Mouse (Mus musculus) large intestine, adult 2 months (tissue): ENCODE measurements around the gene Dnah2. TPM values are rescaled to one million over a fixed set of nuclear protein-coding genes. Genes with fewer than 3 reads are reported as not detected.

Experiments
- DNase-seq: peaks from one replicate; pipeline ENCODE4 v3.0.0-alpha.2; 2012; ENCODE audit warnings: low read depth, low spot score
- WGBS: fragments of 180-500 bp; shearing (Covaris S2); methylation state at CpG from one replicate; pipeline ENCODE4 v1.1.7; 2018; 5-methylcytosine and 5-hydroxymethylcytosine counted together
- polyA plus RNA-seq: library from polyadenylated mRNA; depleted of rRNA; stranded (reverse); fragments of >200 nt; gene quantifications from 2 replicates; pipeline ENCODE4 v1.2.3, GENCODE M21; 2012; rRNA removed

Gene Dnah2
- 0.12 and 0.29 TPM in 2 replicates for polyA plus RNA-seq

GRCm38 (mm10) chr11:69549060-69549656, at the start of gene Dnah2:
TSS of gene Dnah2 (minus strand) at chr11:69549110.
- 52% methylated on average over 12 of the region's 12 CpGs for WGBS
- DNase-seq: no peak

GRCm38 (mm10) chr11:69594853-69595252, 45.9 kb upstream of the Dnah2 start:
- DNase-seq: no peak
- 92% methylated on average over 6 of the region's 6 CpGs for WGBS

- WGBS: 76% methylated on average over 4 of the region's 4 CpGs
- DNase-seq: no peak
Observed at GRCm38 (mm10) chr11:69592799-69593198, 43.9 kb upstream of the Dnah2 start.

GRCm38 (mm10) chr11:69591899-69592637, 43.2 kb upstream of the Dnah2 start:
- DNase-seq: no peak
- 72% methylated on average over 7 of the region's 7 CpGs for WGBS

- no peak for DNase-seq
- 92% methylated on average over 3 of the region's 3 CpGs for WGBS
Observed at GRCm38 (mm10) chr11:69591424-69591823, 42.5 kb upstream of the Dnah2 start.

- WGBS: 92% methylated on average over 8 of the region's 8 CpGs
- DNase-seq: no peak
Observed at GRCm38 (mm10) chr11:69590622-69591021, 41.7 kb upstream of the Dnah2 start.

- WGBS: 93% methylated on average over 22 of the region's 22 CpGs
- no peak for DNase-seq
Observed at GRCm38 (mm10) chr11:69589207-69589834, 40.4 kb upstream of the Dnah2 start.

- no peak for DNase-seq
- WGBS: 73% methylated on average over 7 of the region's 7 CpGs
Observed at GRCm38 (mm10) chr11:69585718-69586325, 36.9 kb upstream of the Dnah2 start.

- WGBS: 90% methylated on average over 13 of the region's 13 CpGs
- no peak for DNase-seq
Observed at GRCm38 (mm10) chr11:69584937-69585336, 36.0 kb upstream of the Dnah2 start.

- DNase-seq: no peak
- WGBS: 66% methylated on average over 7 of the region's 7 CpGs
Observed at GRCm38 (mm10) chr11:69584008-69584407, 35.1 kb upstream of the Dnah2 start.

GRCm38 (mm10) chr11:69582230-69582805, 33.4 kb upstream of the Dnah2 start:
- DNase-seq: no peak
- WGBS: 51% methylated on average over 9 of the region's 9 CpGs

- 2% methylated on average over 8 of the region's 8 CpGs for WGBS
Observed at GRCm38 (mm10) chr11:69581814-69582213, 32.9 kb upstream of the Dnah2 start.

GRCm38 (mm10) chr11:69581147-69581688, 32.3 kb upstream of the Dnah2 start:
- under 1% methylated on average over 36 of the region's 36 CpGs for WGBS
- DNase-seq: peak; percentile 68

More at GRCm38 (mm10) chr11:69581814-69582213, 32.9 kb upstream of the Dnah2 start:
- no peak for DNase-seq

GRCm38 (mm10) chr11:69580572-69581146, 31.7 kb upstream of the Dnah2 start:
- WGBS: under 1% methylated on average over 25 of the region's 25 CpGs
- no peak for DNase-seq

GRCm38 (mm10) chr11:69580091-69580514, 31.2 kb upstream of the Dnah2 start, which contains the start of the genes Wrap53 and Trp53:
TSS of gene Wrap53 (minus strand) at chr11:69580255.
TSS of gene Trp53 (plus strand) at chr11:69580359.
- DNase-seq: peak; percentile 91
- under 1% methylated on average over 13 of the region's 13 CpGs for WGBS

- peak; percentile 98 for DNase-seq
- under 1% methylated on average over 39 of the region's 39 CpGs for WGBS
Observed at GRCm38 (mm10) chr11:69579128-69580017, 30.5 kb upstream of the Dnah2 start.

- 8% methylated on average over 15 of the region's 15 CpGs for WGBS
- DNase-seq: no peak
Observed at GRCm38 (mm10) chr11:69578301-69578700, 29.4 kb upstream of the Dnah2 start.

GRCm38 (mm10) chr11:69576307-69576706, 27.4 kb upstream of the Dnah2 start:
- 68% methylated on average over 5 of the region's 5 CpGs for WGBS
- DNase-seq: no peak
